Mouse (Mus musculus) E14TG2a.4 (cell line): ENCODE data around the gene Dchs2.

ENCODE experiments used
- CTCF ChIP-seq: conservative IDR thresholded peaks from 2 replicates; pipeline ENCODE4 v1.5.1; 2014; ENCODE audit warnings: low read length
- NANOG ChIP-seq: IDR thresholded peaks from 2 replicates; pipeline ENCODE4 v1.6.1; 2014; ENCODE audit warnings: borderline replicate concordance, low read length, mixed read lengths
- POU5F1 ChIP-seq: IDR thresholded peaks from 2 replicates; pipeline ENCODE4 v1.6.1; 2014; ENCODE audit warnings: low read length, borderline replicate concordance

DNA sequence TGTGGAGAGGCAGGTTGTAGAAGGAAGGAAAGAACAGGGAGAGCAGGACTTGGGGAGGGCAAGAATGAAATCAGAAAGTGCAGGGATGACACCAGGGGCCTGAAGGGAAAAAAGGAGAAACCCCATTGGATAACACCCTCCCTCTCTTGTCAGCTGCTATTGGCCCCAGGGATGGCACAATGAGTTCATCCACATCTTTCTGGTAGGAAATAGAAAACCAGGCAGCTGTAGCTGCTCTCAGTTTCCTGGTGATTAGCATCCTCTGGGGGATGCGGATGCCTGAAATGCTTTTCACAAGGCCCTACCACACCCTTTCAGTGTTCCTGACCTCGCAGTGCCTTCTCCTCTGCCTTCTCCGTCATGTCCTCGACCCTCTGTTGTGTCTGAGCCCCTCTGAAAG is 82.5 kb downstream of the Dchs2 start:
- no peak for TF ChIP-seq CTCF
- no peak for TF ChIP-seq NANOG
- no peak for TF ChIP-seq POU5F1
